Mouse (Mus musculus): Measurements from ENCODE around the gene Asprv1.
A peak's percentile ranks its signal among the peaks of the same experiment; 100 is the strongest.

Gene Asprv1

GRCm38 (mm10) chr6:86615301-86615700 lies 12.7 kb upstream of the Asprv1 start:
- peak; percentile 70 for DNase-seq (ENCODE audit: low read depth)

GRCm38 (mm10) chr6:86623201-86623600 lies 4.8 kb upstream of the Asprv1 start:
- no peak for DNase-seq (ENCODE audit: low read depth)

DNA sequence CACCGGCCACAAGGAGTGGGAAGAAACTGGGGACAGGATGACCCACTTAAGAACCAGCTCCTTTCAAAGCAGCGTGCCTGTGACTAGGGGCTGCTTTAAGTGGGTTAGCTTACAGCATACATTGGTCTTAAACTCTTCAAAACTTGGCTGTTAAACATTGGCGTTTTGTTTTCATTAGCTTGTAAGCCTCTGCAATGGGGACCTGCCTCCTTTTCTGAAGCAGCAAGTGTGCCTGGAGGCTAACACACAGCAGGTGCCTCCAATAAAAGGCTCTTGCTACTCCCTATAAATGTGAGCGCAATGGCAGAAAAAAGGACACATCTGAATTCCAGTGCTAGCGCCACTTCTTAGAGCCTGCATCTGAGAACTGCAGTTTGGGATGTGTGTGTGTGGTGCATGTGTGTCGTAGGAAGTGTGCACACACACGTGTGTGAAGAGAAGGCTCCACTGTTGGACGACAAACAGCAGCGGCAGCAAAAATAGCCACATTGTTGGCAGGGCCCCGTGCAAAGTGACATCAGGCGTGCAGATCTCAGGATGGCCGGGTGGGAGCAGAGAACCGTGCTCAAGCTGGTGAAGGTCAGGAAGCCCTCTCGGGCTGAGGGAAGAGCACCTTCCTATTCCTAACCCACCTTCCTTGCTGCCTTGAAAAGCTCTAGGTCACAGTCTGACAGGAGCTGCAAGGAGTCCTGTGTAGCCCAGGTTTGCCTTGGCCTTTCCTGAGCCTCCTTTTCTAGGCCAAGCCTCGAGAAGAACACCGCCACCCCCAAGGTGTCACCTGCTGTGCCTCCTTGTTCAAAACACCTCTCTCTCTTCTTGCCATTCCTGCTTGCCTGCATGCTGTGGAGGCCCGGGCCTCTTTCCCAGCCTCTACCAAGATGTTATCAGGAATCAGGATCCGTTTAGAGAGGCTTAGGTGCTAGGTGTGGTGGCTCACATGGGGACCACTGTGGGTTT lies 3.6 kb upstream of the Asprv1 start:
- no peak for DNase-seq (ENCODE audit: low read depth)

- no peak for DNase-seq (ENCODE audit: low read depth)
Observed at GRCm38 (mm10) chr6:86630141-86630540, 2.2 kb downstream of the Asprv1 start.

DNA sequence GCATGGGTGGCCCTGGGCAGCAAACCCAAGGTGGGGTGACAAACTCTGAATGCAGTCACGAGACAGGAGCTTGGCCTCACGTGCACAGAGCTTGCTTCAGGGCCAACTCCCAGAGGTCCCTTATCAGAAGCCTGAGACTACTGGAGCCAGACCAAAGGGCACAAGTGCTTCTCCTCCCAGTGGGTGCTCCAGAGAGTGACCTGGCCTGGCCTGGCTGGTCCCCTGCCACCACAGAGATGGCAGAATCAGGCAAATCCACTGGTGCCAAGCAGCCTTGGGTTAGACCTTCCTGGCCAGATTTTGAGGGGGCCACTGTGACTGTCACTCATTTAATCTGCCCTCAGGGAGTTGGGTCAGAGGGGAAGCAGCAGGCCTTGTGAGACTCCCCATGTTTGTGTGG lies 8.5 kb downstream of the Asprv1 start:
- DNase-seq (ENCODE audit: low read depth), result no peak

GRCm38 (mm10) chr6:86637171-86637835 lies 9.3 kb downstream of the Asprv1 start:
- DNase-seq (ENCODE audit: low read depth), result no peak

- DNase-seq (ENCODE audit: low read depth), result no peak
Observed at GRCm38 (mm10) chr6:86637860-86638259, 9.9 kb downstream of the Asprv1 start.

GRCm38 (mm10) chr6:86638434-86638833 lies 10.5 kb downstream of the Asprv1 start:
- peak; percentile 35 for DNase-seq (ENCODE audit: low read depth)

GRCm38 (mm10) chr6:86639180-86640160 lies 11.5 kb downstream of the Asprv1 start:
- peak; percentile 46 for DNase-seq (ENCODE audit: low read depth)

DNA sequence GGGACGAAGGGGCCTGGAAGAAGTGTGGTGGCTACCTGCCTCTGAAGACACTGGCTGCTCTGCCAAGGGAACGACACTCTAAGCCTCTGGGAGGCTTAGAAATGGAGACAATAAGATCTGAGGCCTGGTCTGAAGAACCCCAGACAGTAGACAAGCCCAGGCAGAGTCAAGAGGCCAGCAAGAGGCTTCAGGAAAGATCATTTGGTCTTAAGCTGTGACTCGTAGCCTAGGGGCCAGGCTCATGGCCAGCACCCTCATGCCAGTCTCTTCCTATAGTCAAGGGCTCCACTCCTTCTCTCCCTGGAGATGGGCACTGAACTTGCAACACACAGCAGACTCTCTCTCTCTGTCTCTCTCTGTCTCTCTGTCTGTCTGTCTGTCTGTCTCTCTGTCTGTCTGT lies 12.2 kb downstream of the Asprv1 start:
- peak; percentile 23 for DNase-seq (ENCODE audit: low read depth)

GRCm38 (mm10) chr6:86640776-86641175 lies 12.8 kb downstream of the Asprv1 start:
- peak; percentile 50 for DNase-seq (ENCODE audit: low read depth)

- DNase-seq (ENCODE audit: low read depth), result peak; percentile 77
Observed at GRCm38 (mm10) chr6:86641716-86642115, 13.8 kb downstream of the Asprv1 start.

GRCm38 (mm10) chr6:86644775-86645400 lies 16.9 kb downstream of the Asprv1 start:
- peak; percentile 76 for DNase-seq (ENCODE audit: low read depth)

DNA sequence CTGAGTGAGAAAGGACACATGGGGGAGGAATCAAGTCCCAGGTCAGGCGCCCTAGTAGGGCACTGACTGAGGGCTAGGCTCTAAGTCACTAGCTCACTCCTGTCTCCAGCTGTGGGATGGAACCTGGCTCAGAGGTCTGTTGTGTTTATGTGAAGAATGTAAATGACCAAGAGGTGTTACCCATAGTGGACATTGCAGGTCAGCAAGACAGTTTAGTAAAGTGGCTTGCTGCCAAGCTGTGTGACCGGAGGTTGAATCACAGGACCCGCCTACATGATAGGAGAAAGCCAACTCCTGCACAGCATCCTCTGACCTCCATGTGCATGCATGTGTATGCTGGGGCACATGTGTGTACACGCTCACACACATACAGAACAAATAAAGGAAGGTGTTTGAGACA lies 17.6 kb downstream of the Asprv1 start:
- DNase-seq (ENCODE audit: low read depth), result no peak

DNA sequence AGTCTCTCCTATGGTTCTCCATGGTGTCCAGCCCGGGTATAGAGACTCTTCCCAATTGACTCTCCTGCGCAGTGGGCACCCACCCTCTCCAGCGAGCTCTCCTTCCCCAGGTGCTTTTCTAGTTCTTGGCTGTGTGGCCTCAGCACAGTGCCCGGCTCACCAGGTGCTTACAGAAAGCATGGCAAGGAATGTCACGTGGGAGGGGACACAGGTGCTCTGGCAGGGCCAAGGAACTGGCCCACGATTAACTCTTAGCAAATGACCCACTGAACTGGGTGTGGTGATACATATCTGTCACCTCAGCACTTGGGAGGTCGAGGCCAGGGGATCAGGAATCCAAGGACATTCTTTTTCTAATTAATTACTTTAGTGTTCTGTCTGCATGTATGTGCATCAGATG lies 18.2 kb downstream of the Asprv1 start:
- no peak for DNase-seq (ENCODE audit: low read depth)

DNA sequence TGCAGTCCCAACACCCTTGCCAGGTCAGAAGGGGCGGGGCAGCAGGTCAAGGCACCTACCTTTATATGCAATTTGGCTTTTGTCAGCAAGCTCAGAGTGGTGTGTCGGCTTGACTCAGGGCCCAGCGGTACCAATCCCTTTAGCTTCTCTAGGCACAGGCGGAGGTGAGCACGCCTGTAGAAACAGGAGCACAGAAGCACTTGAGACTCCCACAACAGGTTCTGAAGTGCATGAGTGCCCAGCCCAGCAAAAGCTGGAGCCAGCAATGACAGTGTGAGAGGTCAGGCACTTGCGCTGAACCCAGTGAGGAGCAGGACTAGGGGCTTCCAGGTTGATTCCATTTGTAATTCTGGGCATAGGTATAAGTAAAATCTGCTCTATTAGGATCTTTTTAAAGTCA lies 25.1 kb downstream of the Asprv1 start:
- DNase-seq (ENCODE audit: low read depth), result no peak

GRCm38 (mm10) chr6:86654270-86654916 lies 26.4 kb downstream of the Asprv1 start:
- DNase-seq (ENCODE audit: low read depth), result peak; percentile 48

GRCm38 (mm10) chr6:86658501-86658900 lies 30.5 kb downstream of the Asprv1 start:
- DNase-seq (ENCODE audit: low read depth), result no peak

DNA sequence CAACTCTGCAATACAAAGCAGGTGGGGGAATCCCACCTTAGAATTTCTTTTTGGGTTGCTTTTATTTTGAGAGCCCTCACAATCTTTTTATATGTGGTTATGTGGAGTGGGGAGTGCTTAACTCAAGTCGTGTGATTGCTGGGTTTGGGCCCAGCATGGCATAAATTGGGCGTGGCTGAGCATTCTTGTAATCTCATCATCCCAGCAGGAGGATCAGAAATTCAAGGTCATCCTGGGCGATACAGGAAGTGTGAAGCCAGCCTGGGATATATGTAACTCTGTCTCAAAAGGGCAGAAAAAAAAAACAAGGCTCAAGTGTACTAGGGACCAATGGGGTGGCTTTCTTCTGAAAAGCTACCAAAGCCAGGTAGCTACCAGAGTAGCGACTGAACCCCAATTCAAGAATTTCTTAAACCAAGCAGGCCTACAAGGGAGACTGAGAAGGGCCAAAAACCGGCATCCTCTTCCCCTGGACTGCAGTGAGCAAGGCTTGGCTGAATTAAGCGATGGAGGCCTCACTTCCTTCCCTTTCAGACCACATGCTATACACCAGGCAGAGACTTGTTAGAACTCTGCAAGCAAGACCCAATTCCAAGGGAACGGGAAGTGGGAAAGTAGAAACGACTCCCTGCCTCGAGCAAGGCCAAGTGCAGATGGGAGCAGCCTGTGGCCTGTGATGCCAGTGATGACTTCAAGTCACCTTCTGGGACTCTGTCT lies 32.4 kb downstream of the Asprv1 start:
- no peak for DNase-seq (ENCODE audit: low read depth)

DNA sequence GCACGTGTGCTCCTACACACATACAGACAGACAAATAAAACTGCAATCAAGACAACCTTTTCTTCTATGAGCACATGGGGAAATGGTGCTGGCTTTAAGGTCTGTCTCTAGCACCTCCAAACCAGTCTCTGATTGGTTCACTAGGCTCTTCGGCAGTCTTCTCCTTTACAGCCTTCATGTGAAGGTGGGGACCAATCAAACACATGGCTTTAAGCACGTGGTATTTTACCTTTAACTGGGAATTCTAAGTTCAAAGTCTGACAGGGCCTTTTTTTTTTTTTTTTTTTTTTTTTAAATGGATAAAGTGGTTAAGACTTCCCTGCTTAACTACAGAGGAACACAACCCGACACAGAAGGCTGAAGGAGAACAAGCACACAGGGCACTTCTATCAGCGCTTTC lies 37.1 kb downstream of the Asprv1 start:
- DNase-seq (ENCODE audit: low read depth), result no peak

All from induced T-regulatory cell, adult 2 months (primary cell).